Mouse (Mus musculus): ENCODE data around the gene 4931422A03Rik. TPM values are rescaled to one million over a fixed set of nuclear protein-coding genes. Genes with fewer than 3 reads are reported as not detected.

Gene 4931422A03Rik
- polyA plus RNA-seq, 1 experiment from 2014 or later: 2.2 TPM

GRCm38 (mm10) chr2:104058954-104059353 lies 30.8 kb upstream of the 4931422A03Rik start:
- ATAC-seq (replicated peaks; ENCODE audit: insufficient number of reproducible peaks, low FRiP score, low TSS enrichment): no peak
- peaks cover 11% of the 10 kb centered on the region; the same call in 1 of the 2 replicates for H3K36me3 ChIP-seq (ENCODE audit: control insufficient read depth, insufficient read depth, low read length)
- H3K27me3 ChIP-seq (ENCODE audit: control insufficient read depth, insufficient read depth, low read length): no peaks in the 10 kb centered on the region
- no peak overlapping the region for H3K4me3 ChIP-seq (ENCODE audit: low read depth, low read length)
- WGBS (ENCODE audit: insufficient replicate concordance): 86% methylated on average over 4 of the region's 4 CpGs
- no peaks in the 10 kb centered on the region for H3K9me3 ChIP-seq (replicated peaks; ENCODE audit: control insufficient read depth, low read length)
- no peak overlapping the region for H3K9ac ChIP-seq (ENCODE audit: low read depth, low read length)
- no peak overlapping the region for H3K4me2 ChIP-seq
- H3K27ac ChIP-seq (ENCODE audit: low read depth, low read length): no peak overlapping the region
- H3K4me1 ChIP-seq (ENCODE audit: control insufficient read depth, insufficient read depth, low read length): no peaks in the 10 kb centered on the region

DNA sequence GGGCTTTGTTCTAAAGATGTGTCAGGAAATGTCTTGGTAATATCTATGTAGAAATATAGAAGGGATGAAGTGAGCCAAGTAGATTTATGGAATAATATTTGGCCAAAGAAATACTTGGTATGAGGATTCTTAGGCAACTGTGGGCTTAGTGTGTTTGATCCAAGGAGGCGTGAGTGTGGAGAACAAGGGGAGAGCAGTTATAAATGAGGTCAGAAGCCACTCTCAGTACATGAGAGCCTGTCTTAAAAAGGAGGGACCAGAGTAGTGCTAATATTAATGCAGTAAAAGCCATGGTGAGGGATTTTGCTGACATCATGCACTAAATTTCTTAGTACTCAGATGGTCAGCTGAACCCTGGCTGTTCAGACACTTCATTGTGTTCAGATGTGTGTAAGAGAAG lies 30.2 kb upstream of the 4931422A03Rik start:
- Histone ChIP-seq H3K4me3 (ENCODE audit: low read depth, low read length) (no peak overlapping the region), H3K4me1 (ENCODE audit: control insufficient read depth, insufficient read depth, low read length) (no peaks in the 10 kb centered on the region), H3K27ac (ENCODE audit: low read depth, low read length) (no peak overlapping the region), H3K9ac (ENCODE audit: low read depth, low read length) (no peak overlapping the region), H3K9me3 (replicated peaks; ENCODE audit: control insufficient read depth, low read length) (no peaks in the 10 kb centered on the region), H3K36me3 (ENCODE audit: control insufficient read depth, insufficient read depth, low read length) (peaks cover 11% of the 10 kb centered on the region; the same call in 1 of the 2 replicates), H3K4me2 (no peak overlapping the region), H3K27me3 (ENCODE audit: control insufficient read depth, insufficient read depth, low read length) (no peaks in the 10 kb centered on the region)
- no peak for ATAC-seq (replicated peaks; ENCODE audit: insufficient number of reproducible peaks, low FRiP score, low TSS enrichment)
- 90% methylated on average over 1 of the region's 1 CpGs for WGBS (ENCODE audit: insufficient replicate concordance)

- peaks cover 3% of the 10 kb centered on the region for H3K36me3 ChIP-seq (ENCODE audit: control insufficient read depth, insufficient read depth, low read length)
- H3K4me2 ChIP-seq: no peak overlapping the region
- 50% methylated on average over 1 of the region's 1 CpGs for WGBS (ENCODE audit: insufficient replicate concordance)
- H3K27me3 ChIP-seq (ENCODE audit: control insufficient read depth, insufficient read depth, low read length): no peaks in the 10 kb centered on the region
- H3K9me3 ChIP-seq (replicated peaks; ENCODE audit: control insufficient read depth, low read length): no peaks in the 10 kb centered on the region
- no peak overlapping the region for H3K4me3 ChIP-seq (ENCODE audit: low read depth, low read length)
- H3K9ac ChIP-seq (ENCODE audit: low read depth, low read length): no peak overlapping the region
- no peak overlapping the region for H3K27ac ChIP-seq (ENCODE audit: low read depth, low read length)
- no peaks in the 10 kb centered on the region for H3K4me1 ChIP-seq (ENCODE audit: control insufficient read depth, insufficient read depth, low read length)
- no peak for ATAC-seq (replicated peaks; ENCODE audit: insufficient number of reproducible peaks, low FRiP score, low TSS enrichment)
These were observed 16.4 kb upstream of the 4931422A03Rik start for GRCm38 (mm10) chr2:104044479-104045080.

DNA sequence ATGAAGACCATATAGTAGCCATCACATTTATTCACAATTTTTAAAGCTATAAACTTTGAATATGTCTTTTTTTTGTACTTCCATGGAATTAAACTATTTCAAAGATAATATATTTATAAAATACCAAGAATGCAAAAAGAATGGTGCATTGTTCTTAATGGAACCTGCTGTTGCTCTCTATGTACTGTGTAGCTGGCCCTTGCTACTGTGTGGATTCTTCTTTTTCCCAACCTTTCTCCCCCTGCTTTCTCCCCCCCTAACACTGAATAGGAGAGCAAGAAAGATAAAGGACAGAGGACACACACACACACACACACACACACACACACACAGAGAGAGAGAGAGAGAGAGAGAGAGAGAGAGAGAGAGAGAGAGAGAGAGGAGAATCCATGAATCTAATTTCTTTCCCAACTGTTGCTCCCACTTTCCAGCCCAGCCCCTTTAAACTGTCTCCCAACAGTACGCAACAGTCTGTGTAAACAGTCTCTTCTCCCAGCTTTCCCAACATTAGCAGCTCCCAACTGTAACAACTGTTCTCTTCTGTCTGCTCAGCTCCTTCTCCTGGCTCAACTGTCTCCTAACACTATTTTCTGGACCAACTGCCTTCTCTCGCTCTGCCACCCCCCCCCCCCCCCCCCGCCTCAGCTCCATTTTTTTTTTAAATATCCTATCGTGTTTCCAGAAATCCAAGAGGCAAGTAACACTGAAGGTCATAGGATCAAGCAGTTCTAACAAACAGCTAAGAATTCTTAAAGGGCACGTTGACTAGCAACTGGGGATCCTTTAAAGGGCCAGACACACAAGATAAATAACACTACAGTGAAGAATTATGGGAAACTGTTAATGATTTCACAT lies 15.7 kb upstream of the 4931422A03Rik start:
- Histone ChIP-seq H3K4me2 (no peak overlapping the region), H3K9me3 (replicated peaks; ENCODE audit: control insufficient read depth, low read length) (no peaks in the 10 kb centered on the region), H3K9ac (ENCODE audit: low read depth, low read length) (no peak overlapping the region), H3K36me3 (ENCODE audit: control insufficient read depth, insufficient read depth, low read length) (peaks cover 3% of the 10 kb centered on the region), H3K27me3 (ENCODE audit: control insufficient read depth, insufficient read depth, low read length) (no peaks in the 10 kb centered on the region), H3K4me1 (ENCODE audit: control insufficient read depth, insufficient read depth, low read length) (no peaks in the 10 kb centered on the region), H3K4me3 (ENCODE audit: low read depth, low read length) (no peak overlapping the region), H3K27ac (ENCODE audit: low read depth, low read length) (no peak overlapping the region)
- no peak for ATAC-seq (replicated peaks; ENCODE audit: insufficient number of reproducible peaks, low FRiP score, low TSS enrichment)
- 67% methylated on average over 5 of the region's 5 CpGs for WGBS (ENCODE audit: insufficient replicate concordance)

GRCm38 (mm10) chr2:104042766-104043165 lies 14.6 kb upstream of the 4931422A03Rik start:
- Histone ChIP-seq H3K4me1 (ENCODE audit: control insufficient read depth, insufficient read depth, low read length) (no peaks in the 10 kb centered on the region), H3K9ac (ENCODE audit: low read depth, low read length) (no peak overlapping the region), H3K4me2 (no peak overlapping the region), H3K36me3 (ENCODE audit: control insufficient read depth, insufficient read depth, low read length) (no peaks in the 10 kb centered on the region; the same call in none of the 2 replicates), H3K4me3 (ENCODE audit: low read depth, low read length) (no peak overlapping the region), H3K27ac (ENCODE audit: low read depth, low read length) (no peak overlapping the region), H3K9me3 (replicated peaks; ENCODE audit: control insufficient read depth, low read length) (no peaks in the 10 kb centered on the region), H3K27me3 (ENCODE audit: control insufficient read depth, insufficient read depth, low read length) (no peaks in the 10 kb centered on the region)
- 94% methylated on average over 15 of the region's 15 CpGs for WGBS (ENCODE audit: insufficient replicate concordance)
- ATAC-seq (replicated peaks; ENCODE audit: insufficient number of reproducible peaks, low FRiP score, low TSS enrichment): no peak

- no peak overlapping the region for H3K4me3 ChIP-seq (ENCODE audit: low read depth, low read length)
- H3K27me3 ChIP-seq (ENCODE audit: control insufficient read depth, insufficient read depth, low read length): no peaks in the 10 kb centered on the region
- H3K36me3 ChIP-seq (ENCODE audit: control insufficient read depth, insufficient read depth, low read length): peaks cover 2% of the 10 kb centered on the region
- no peak overlapping the region for H3K4me2 ChIP-seq
- no peak for ATAC-seq (replicated peaks; ENCODE audit: insufficient number of reproducible peaks, low FRiP score, low TSS enrichment)
- H3K27ac ChIP-seq (ENCODE audit: low read depth, low read length): no peak overlapping the region
- no peaks in the 10 kb centered on the region for H3K4me1 ChIP-seq (ENCODE audit: control insufficient read depth, insufficient read depth, low read length)
- whole genome bisulfite sequencing (ENCODE audit: insufficient replicate concordance): 62% methylated on average over 5 of the region's 5 CpGs
- no peak overlapping the region for H3K9ac ChIP-seq (ENCODE audit: low read depth, low read length)
- no peaks in the 10 kb centered on the region for H3K9me3 ChIP-seq (replicated peaks; ENCODE audit: control insufficient read depth, low read length)
These were observed 13.5 kb upstream of the 4931422A03Rik start for GRCm38 (mm10) chr2:104041632-104042031.

DNA sequence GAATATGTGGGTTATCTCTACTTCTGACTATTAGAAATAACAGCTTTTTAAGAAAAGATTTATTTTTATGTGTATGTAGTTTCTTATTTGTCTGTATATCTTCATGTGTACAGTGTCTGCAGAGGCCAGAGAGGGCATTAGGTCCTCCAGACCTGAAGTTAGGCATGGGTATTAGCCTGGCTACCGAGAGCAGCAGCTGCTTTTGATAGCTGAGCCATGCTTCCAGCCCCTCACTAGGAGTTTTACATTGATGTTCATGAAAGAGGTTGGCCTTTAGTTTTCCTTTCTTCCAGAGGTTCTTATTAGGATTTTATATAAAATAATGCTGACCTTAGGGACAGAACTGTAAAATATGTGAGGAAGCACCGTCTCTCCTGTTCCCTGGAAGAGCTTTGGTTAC lies 10.1 kb upstream of the 4931422A03Rik start:
- no peaks in the 10 kb centered on the region for H3K9me3 ChIP-seq (replicated peaks; ENCODE audit: control insufficient read depth, low read length)
- no peak for ATAC-seq (replicated peaks; ENCODE audit: insufficient number of reproducible peaks, low FRiP score, low TSS enrichment)
- H3K27me3 ChIP-seq (ENCODE audit: control insufficient read depth, insufficient read depth, low read length): no peaks in the 10 kb centered on the region
- H3K36me3 ChIP-seq (ENCODE audit: control insufficient read depth, insufficient read depth, low read length): peaks cover 6% of the 10 kb centered on the region
- no peak overlapping the region for H3K27ac ChIP-seq (ENCODE audit: low read depth, low read length)
- 78% methylated on average over 2 of the region's 2 CpGs for WGBS (ENCODE audit: insufficient replicate concordance)
- H3K4me3 ChIP-seq (ENCODE audit: low read depth, low read length): no peak overlapping the region
- no peaks in the 10 kb centered on the region for H3K4me1 ChIP-seq (ENCODE audit: control insufficient read depth, insufficient read depth, low read length)
- no peak overlapping the region for H3K9ac ChIP-seq (ENCODE audit: low read depth, low read length)
- no peak overlapping the region for H3K4me2 ChIP-seq

GRCm38 (mm10) chr2:104036316-104036715 lies 8.2 kb upstream of the 4931422A03Rik start:
- Histone ChIP-seq H3K4me1 (ENCODE audit: control insufficient read depth, insufficient read depth, low read length) (no peaks in the 10 kb centered on the region), H3K36me3 (ENCODE audit: control insufficient read depth, insufficient read depth, low read length) (peaks cover 6% of the 10 kb centered on the region)
- 72% methylated on average over 3 of the region's 3 CpGs for WGBS (ENCODE audit: insufficient replicate concordance)

More at GRCm38 (mm10) chr2:104036316-104036715, 8.2 kb upstream of the 4931422A03Rik start:
- no peak overlapping the region for H3K27ac ChIP-seq (ENCODE audit: low read depth, low read length)
- H3K4me2 ChIP-seq: no peak overlapping the region
- ATAC-seq (replicated peaks; ENCODE audit: insufficient number of reproducible peaks, low FRiP score, low TSS enrichment): no peak
- H3K4me3 ChIP-seq (ENCODE audit: low read depth, low read length): no peak overlapping the region
- H3K9ac ChIP-seq (ENCODE audit: low read depth, low read length): no peak overlapping the region
- no peaks in the 10 kb centered on the region for H3K27me3 ChIP-seq (ENCODE audit: control insufficient read depth, insufficient read depth, low read length)
- no peaks in the 10 kb centered on the region for H3K9me3 ChIP-seq (replicated peaks; ENCODE audit: control insufficient read depth, low read length)

Measured in heart, embryonic 11.5 days (tissue).